Mouse (Mus musculus) lung, embryonic 14.5 days (tissue): ENCODE results near the gene Upk2. TPM values are rescaled to one million over a fixed set of nuclear protein-coding genes. Genes with fewer than 3 reads are reported as not detected.

Experiments used
- ATAC-seq: fragments of 200-750 bp; cut with Nextera tagmentation; 2 replicates; pipeline ENCODE4 v1.8.0; 2017; ENCODE audit warnings: mild to moderate bottlenecking, moderate TSS enrichment, moderate library complexity; ENCODE audit not compliant: insufficient read depth
- DNase-seq: peaks from one replicate; pipeline ENCODE4 v3.0.0-alpha.2; 2015
- H3K27ac ChIP-seq: fragments of 300-500 bp; sonication (generic); 2 replicates; pipeline ENCODE4 v1.5.1; 2014; ENCODE audit warnings: low read depth, mild to moderate bottlenecking, moderate library complexity
- H3K27me3 ChIP-seq: fragments of 300-500 bp; sonication (generic); 2 replicates; pipeline ENCODE4 v1.6.1; 2014; ENCODE audit warnings: low read length, control low read depth; ENCODE audit not compliant: insufficient read depth
- H3K36me3 ChIP-seq: fragments of 300-500 bp; sonication (generic); 2 replicates; pipeline ENCODE4 v1.6.1; 2014; ENCODE audit warnings: control low read depth; ENCODE audit not compliant: insufficient read depth
- H3K4me1 ChIP-seq: fragments of 300-500 bp; sonication (generic); 2 replicates; pipeline ENCODE4 v1.6.1; 2014; ENCODE audit warnings: antibody characterized with exemption, control low read depth; ENCODE audit not compliant: insufficient read depth
- H3K4me2 ChIP-seq: fragments of 300-500 bp; sonication (generic); 2 replicates; pipeline ENCODE4 v1.6.1; 2014; ENCODE audit warnings: mild to moderate bottlenecking
- H3K4me3 ChIP-seq: fragments of 300-500 bp; sonication (generic); 2 replicates; pipeline ENCODE4 v1.5.1; 2014; ENCODE audit warnings: low read depth, low read length
- H3K9ac ChIP-seq: fragments of 300-500 bp; sonication (generic); 2 replicates; pipeline ENCODE4 v1.6.1; 2014
- H3K9me3 ChIP-seq: fragments of 300-500 bp; sonication (generic); 2 replicates; pipeline ENCODE4 v1.6.1; 2016; ENCODE audit warnings: low read depth, low read length, control low read depth
- CTCF ChIP-seq: IDR thresholded peaks from 2 replicates; pipeline ENCODE4 v1.5.1; 2016; ENCODE audit warnings: antibody characterized with exemption, low read depth
- WGBS: fragments of 180-500 bp; shearing (Covaris S2); extraction: QIAGEN DNeasy Blood & Tissue Kit; methylation state at CpG from one replicate; pipeline ENCODE4 v1.1.7; 2014; 5-methylcytosine and 5-hydroxymethylcytosine counted together
- polyA plus RNA-seq: library from polyadenylated mRNA; unstranded; fragments of >200 nt; fragmentation: Nextera tagmentation; extraction: Ambion mirVana; gene quantifications from 2 replicates; pipeline ENCODE4 v1.2.1, GENCODE M21; 2014

The Upk2 gene
- polyA plus RNA-seq, 1 experiment from 2014 or later: 0.39 TPM

- DNase-seq (no peak), ATAC-seq (no peak)
- H3K4me1 ChIP-seq: peaks cover 51% of the 10 kb centered on the region
- H3K9me3 ChIP-seq: no peaks in the 10 kb centered on the region
- peak overlapping the region; percentile 93 for H3K9ac ChIP-seq
- peak overlapping the region; percentile 88 for H3K4me2 ChIP-seq
- no peaks in the 10 kb centered on the region for H3K27me3 ChIP-seq
- H3K27ac ChIP-seq: peak overlapping the region; percentile 98
- H3K36me3 ChIP-seq: 0 out of 2 replicates have a peak, but pooled peaks cover 10% of the 10 kb centered on the region
- 12% methylated on average over 7 of the region's 7 CpGs for WGBS
- TF ChIP-seq CTCF: no peak
- H3K4me3 ChIP-seq: peak overlapping the region; percentile 98
These were observed 29.7 kb upstream of the Upk2 start for GRCm38 (mm10) chr9:44484311-44485104.

- Histone ChIP-seq H3K4me2 (peak overlapping the region; percentile 88), H3K9me3 (no peaks in the 10 kb centered on the region), H3K27ac (peak overlapping the region; percentile 95), H3K4me1 (peaks cover 42% of the 10 kb centered on the region), H3K4me3 (peak overlapping the region; percentile 98), H3K9ac (peak overlapping the region; percentile 93), H3K27me3 (no peaks in the 10 kb centered on the region), H3K36me3 (0 out of 2 replicates have a peak, but pooled peaks cover 10% of the 10 kb centered on the region)
- DNase-seq (peak; percentile 79), ATAC-seq (peak; percentile 19)
- TF ChIP-seq CTCF: no peak
- 0% methylated on average over 12 of the region's 12 CpGs for WGBS
These were observed 28.8 kb upstream of the Upk2 start for GRCm38 (mm10) chr9:44483510-44484044.

- WGBS: under 1% methylated on average over 39 of the region's 39 CpGs
- H3K4me1 ChIP-seq: peaks cover 37% of the 10 kb centered on the region
- no peak for DNase-seq
- peak overlapping the region; percentile 98 for H3K4me3 ChIP-seq
- no peaks in the 10 kb centered on the region for H3K9me3 ChIP-seq
- no peak for TF ChIP-seq CTCF
- 0 out of 2 replicates have a peak, but pooled peaks cover 7% of the 10 kb centered on the region for H3K36me3 ChIP-seq
- peak overlapping the region; percentile 88 for H3K4me2 ChIP-seq
- peak overlapping the region; percentile 95 for H3K27ac ChIP-seq
- peak overlapping the region; percentile 93 for H3K9ac ChIP-seq
- ATAC-seq: no peak
- H3K27me3 ChIP-seq: no peaks in the 10 kb centered on the region
These were observed 28.3 kb upstream of the Upk2 start for GRCm38 (mm10) chr9:44483041-44483509.

GRCm38 (mm10) chr9:44482552-44482951 lies 27.8 kb upstream of the Upk2 start, which contains the start of gene Bcl9l:
Bcl9l (plus strand) TSS chr9:44482825.
- ATAC-seq (peak; percentile 54), DNase-seq (peak; percentile 97)
- Histone ChIP-seq H3K4me2 (peak within 1 kb of the TSS; percentile 88), H3K9ac (peak within 1 kb of the TSS; percentile 93), H3K27me3 (no peaks in the 10 kb centered on the region), H3K27ac (peak within 1 kb of the TSS; percentile 95), H3K4me3 (peak within 1 kb of the TSS; percentile 98), H3K9me3 (no peaks in the 10 kb centered on the region), H3K36me3 (0 out of 2 replicates have a peak, but pooled peaks cover 7% of the 10 kb centered on the region), H3K4me1 (peaks cover 31% of the 10 kb centered on the region)
- 0% methylated on average over 25 of the region's 31 CpGs for WGBS
- TF ChIP-seq CTCF: peak; percentile 89

- Histone ChIP-seq H3K27me3 (no peaks in the 10 kb centered on the region), H3K36me3 (0 out of 2 replicates have a peak, but pooled peaks cover 7% of the 10 kb centered on the region), H3K4me3 (peak overlapping the region; percentile 98), H3K9me3 (no peaks in the 10 kb centered on the region), H3K4me2 (peak overlapping the region; percentile 88), H3K27ac (no peak overlapping the region; the same call in 1 of the 2 replicates), H3K9ac (no peak overlapping the region), H3K4me1 (peaks cover 27% of the 10 kb centered on the region)
- ATAC-seq (no peak), DNase-seq (no peak)
- TF ChIP-seq CTCF: no peak
- WGBS: 6% methylated on average over 3 of the region's 3 CpGs
These were observed 27.3 kb upstream of the Upk2 start for GRCm38 (mm10) chr9:44482112-44482511.

- ATAC-seq (peak; percentile 60), DNase-seq (peak; percentile 95)
- H3K4me2 ChIP-seq: peak overlapping the region; percentile 72
- no peaks in the 10 kb centered on the region for H3K36me3 ChIP-seq
- peak; percentile 95 for TF ChIP-seq CTCF
- peak overlapping the region; percentile 75 for H3K4me3 ChIP-seq
- peak overlapping the region; percentile 82 for H3K9ac ChIP-seq
- no peaks in the 10 kb centered on the region for H3K9me3 ChIP-seq
- peaks cover 6% of the 10 kb centered on the region for H3K4me1 ChIP-seq
- H3K27ac ChIP-seq: peak overlapping the region; percentile 99
- no peaks in the 10 kb centered on the region for H3K27me3 ChIP-seq
- under 1% methylated on average over 26 of the region's 26 CpGs for WGBS
These were observed 25.1 kb upstream of the Upk2 start for GRCm38 (mm10) chr9:44479628-44480428.
